Mouse (Mus musculus): ENCODE measurements at regions not wholly inside any gene's neighbourhood (a gene's known extent, or its start where the extent isn't known, plus 50 kb on each side); places are given as distances from the start of the nearest gene placed in this dataset.

GRCm38 (mm10) chr4:93496871-93497270 is 161.6 kb upstream of the Tusc1 start:
- no peak for DNase-seq (ENCODE audit: low spot score)
- H3K9ac ChIP-seq (ENCODE audit: low read depth, low read length, severe bottlenecking), result no peak overlapping the region
- no peak for ATAC-seq (ENCODE audit: low FRiP score, low read depth)
- no peak overlapping the region for H3K4me3 ChIP-seq (replicated peaks; ENCODE audit: low read length)
- no peak for TF ChIP-seq POLR2A (IDR thresholded peaks at IDR 0.05; ENCODE audit: borderline replicate concordance, extremely low read depth, insufficient read depth, insufficient read length)
- no peak overlapping the region for H3K4me2 ChIP-seq (replicated peaks; ENCODE audit: low read depth, low read length, severe bottlenecking)
- H3K36me3 ChIP-seq (ENCODE audit: control insufficient read depth, insufficient read depth, low read length), result no peaks in the 10 kb centered on the region
- 58% methylated on average over 2 of the region's 2 CpGs for WGBS
- H3K27me3 ChIP-seq (ENCODE audit: control insufficient read depth, insufficient read depth, low read length), result no peaks in the 10 kb centered on the region
- no peak overlapping the region for H3K27ac ChIP-seq (replicated peaks; ENCODE audit: low read depth, low read length)
- H3K9me3 ChIP-seq (ENCODE audit: control insufficient read depth, low read length), result no peaks in the 10 kb centered on the region
- no peaks in the 10 kb centered on the region for H3K4me1 ChIP-seq (ENCODE audit: control insufficient read depth, insufficient read depth, low read length)

- DNase-seq (ENCODE audit: low spot score), result no peak
- H3K9ac ChIP-seq (ENCODE audit: low read depth, low read length, severe bottlenecking), result no peak overlapping the region
- ATAC-seq (ENCODE audit: low FRiP score, low read depth), result no peak
- H3K27ac ChIP-seq (replicated peaks; ENCODE audit: low read depth, low read length), result no peak overlapping the region
- H3K4me1 ChIP-seq (ENCODE audit: control insufficient read depth, insufficient read depth, low read length), result no peaks in the 10 kb centered on the region
- TF ChIP-seq POLR2A (IDR thresholded peaks at IDR 0.05; ENCODE audit: borderline replicate concordance, extremely low read depth, insufficient read depth, insufficient read length), result no peak
- H3K9me3 ChIP-seq (ENCODE audit: control insufficient read depth, low read length), result no peaks in the 10 kb centered on the region
- no peak overlapping the region for H3K4me3 ChIP-seq (replicated peaks; ENCODE audit: low read length)
- H3K4me2 ChIP-seq (replicated peaks; ENCODE audit: low read depth, low read length, severe bottlenecking), result no peak overlapping the region
- H3K36me3 ChIP-seq (ENCODE audit: control insufficient read depth, insufficient read depth, low read length), result no peaks in the 10 kb centered on the region
- 85% methylated on average over 4 of the region's 4 CpGs for WGBS
- no peaks in the 10 kb centered on the region for H3K27me3 ChIP-seq (ENCODE audit: control insufficient read depth, insufficient read depth, low read length)
Observed at GRCm38 (mm10) chr4:93494319-93494718, 159.0 kb upstream of the Tusc1 start.

- H3K27ac ChIP-seq (replicated peaks; ENCODE audit: low read depth, low read length), result no peak overlapping the region
- no peaks in the 10 kb centered on the region for H3K36me3 ChIP-seq (ENCODE audit: control insufficient read depth, insufficient read depth, low read length)
- H3K4me1 ChIP-seq (ENCODE audit: control insufficient read depth, insufficient read depth, low read length), result no peaks in the 10 kb centered on the region
- DNase-seq (ENCODE audit: low spot score), result no peak
- H3K9ac ChIP-seq (ENCODE audit: low read depth, low read length, severe bottlenecking), result no peak overlapping the region
- TF ChIP-seq POLR2A (IDR thresholded peaks at IDR 0.05; ENCODE audit: borderline replicate concordance, extremely low read depth, insufficient read depth, insufficient read length), result no peak
- H3K27me3 ChIP-seq (ENCODE audit: control insufficient read depth, insufficient read depth, low read length), result no peaks in the 10 kb centered on the region
- no peak for ATAC-seq (ENCODE audit: low FRiP score, low read depth)
- H3K4me2 ChIP-seq (replicated peaks; ENCODE audit: low read depth, low read length, severe bottlenecking), result no peak overlapping the region
- 79% methylated on average over 2 of the region's 2 CpGs for WGBS
- no peaks in the 10 kb centered on the region for H3K9me3 ChIP-seq (ENCODE audit: control insufficient read depth, low read length)
- no peak overlapping the region for H3K4me3 ChIP-seq (replicated peaks; ENCODE audit: low read length)
Observed at GRCm38 (mm10) chr4:93493905-93494304, 158.6 kb upstream of the Tusc1 start.

- Histone ChIP-seq H3K4me2 (replicated peaks; ENCODE audit: low read depth, low read length, severe bottlenecking) (no peak overlapping the region), H3K9ac (ENCODE audit: low read depth, low read length, severe bottlenecking) (no peak overlapping the region), H3K27ac (replicated peaks; ENCODE audit: low read depth, low read length) (no peak overlapping the region), H3K4me1 (ENCODE audit: control insufficient read depth, insufficient read depth, low read length) (no peaks in the 10 kb centered on the region), H3K9me3 (ENCODE audit: control insufficient read depth, low read length) (no peaks in the 10 kb centered on the region), H3K36me3 (ENCODE audit: control insufficient read depth, insufficient read depth, low read length) (no peaks in the 10 kb centered on the region), H3K27me3 (ENCODE audit: control insufficient read depth, insufficient read depth, low read length) (no peaks in the 10 kb centered on the region), H3K4me3 (replicated peaks; ENCODE audit: low read length) (no peak overlapping the region)
- TF ChIP-seq POLR2A (IDR thresholded peaks at IDR 0.05; ENCODE audit: borderline replicate concordance, extremely low read depth, insufficient read depth, insufficient read length), result no peak
- ATAC-seq (ENCODE audit: low FRiP score, low read depth), result no peak
- DNase-seq (ENCODE audit: low spot score), result no peak
Observed at GRCm38 (mm10) chr4:93493326-93493725, 158.0 kb upstream of the Tusc1 start.

- WGBS, result 68% methylated on average over 1 of the region's 1 CpGs
- Histone ChIP-seq H3K27me3 (ENCODE audit: control insufficient read depth, insufficient read depth, low read length) (no peaks in the 10 kb centered on the region), H3K9me3 (ENCODE audit: control insufficient read depth, low read length) (no peaks in the 10 kb centered on the region), H3K27ac (replicated peaks; ENCODE audit: low read depth, low read length) (no peak overlapping the region), H3K36me3 (ENCODE audit: control insufficient read depth, insufficient read depth, low read length) (no peaks in the 10 kb centered on the region), H3K4me1 (ENCODE audit: control insufficient read depth, insufficient read depth, low read length) (no peaks in the 10 kb centered on the region), H3K4me3 (replicated peaks; ENCODE audit: low read length) (no peak overlapping the region), H3K9ac (ENCODE audit: low read depth, low read length, severe bottlenecking) (no peak overlapping the region), H3K4me2 (replicated peaks; ENCODE audit: low read depth, low read length, severe bottlenecking) (no peak overlapping the region)
- no peak for TF ChIP-seq POLR2A (IDR thresholded peaks at IDR 0.05; ENCODE audit: borderline replicate concordance, extremely low read depth, insufficient read depth, insufficient read length)
- no peak for ATAC-seq (ENCODE audit: low FRiP score, low read depth)
- DNase-seq (ENCODE audit: low spot score), result no peak
Observed at GRCm38 (mm10) chr4:93488570-93488969, 153.3 kb upstream of the Tusc1 start.

- H3K27ac ChIP-seq (replicated peaks; ENCODE audit: low read depth, low read length), result no peak overlapping the region
- no peaks in the 10 kb centered on the region for H3K36me3 ChIP-seq (ENCODE audit: control insufficient read depth, insufficient read depth, low read length)
- no peaks in the 10 kb centered on the region for H3K4me1 ChIP-seq (ENCODE audit: control insufficient read depth, insufficient read depth, low read length)
- H3K9ac ChIP-seq (ENCODE audit: low read depth, low read length, severe bottlenecking), result no peak overlapping the region
- H3K4me2 ChIP-seq (replicated peaks; ENCODE audit: low read depth, low read length, severe bottlenecking), result no peak overlapping the region
- no peaks in the 10 kb centered on the region for H3K9me3 ChIP-seq (ENCODE audit: control insufficient read depth, low read length)
- ATAC-seq (ENCODE audit: low FRiP score, low read depth) (no peak), DNase-seq (ENCODE audit: low spot score) (no peak)
- TF ChIP-seq POLR2A (IDR thresholded peaks at IDR 0.05; ENCODE audit: borderline replicate concordance, extremely low read depth, insufficient read depth, insufficient read length), result no peak
- 74% methylated on average over 1 of the region's 1 CpGs for WGBS
- no peaks in the 10 kb centered on the region for H3K27me3 ChIP-seq (ENCODE audit: control insufficient read depth, insufficient read depth, low read length)
- H3K4me3 ChIP-seq (replicated peaks; ENCODE audit: low read length), result no peak overlapping the region
Observed at GRCm38 (mm10) chr4:93486455-93486854, 151.1 kb upstream of the Tusc1 start.
